Mouse (Mus musculus) left cerebral cortex, postnatal 25 days (tissue): ENCODE data around the gene B4galt5. TPM values are rescaled to one million over a fixed set of nuclear protein-coding genes. Genes with fewer than 3 reads are reported as not detected.
A peak's percentile ranks its signal among the peaks of the same experiment; 100 is the strongest.

Source experiments
- DNase-seq, 2 experiments: peaks; one replicate each; pipeline ENCODE4 v3.0.0; 2022; ENCODE audit warnings: low spot score in 2 of 2, mixed read lengths in 1 of 2
- intact Hi-C: fragments of 180-260 bp; cut with DNase I; formaldehyde crosslinking; loops from one replicate; pipeline ENCODE4 v1.15.1; 2025
- total RNA-seq, 2 experiments: library from RNA; stranded (reverse); gene quantifications; 2 replicates each; pipeline ENCODE4 v1.2.3; 2021

The B4galt5 gene
- total RNA-seq, 2 experiments from 2014 or later: 56.4 to 57.8 TPM

- no peak for DNase-seq
- intact Hi-C loops: no loop called here
These were observed 39.7 kb downstream of the B4galt5 start for GRCm38 (mm10) chr2:167309286-167309685.

DNA sequence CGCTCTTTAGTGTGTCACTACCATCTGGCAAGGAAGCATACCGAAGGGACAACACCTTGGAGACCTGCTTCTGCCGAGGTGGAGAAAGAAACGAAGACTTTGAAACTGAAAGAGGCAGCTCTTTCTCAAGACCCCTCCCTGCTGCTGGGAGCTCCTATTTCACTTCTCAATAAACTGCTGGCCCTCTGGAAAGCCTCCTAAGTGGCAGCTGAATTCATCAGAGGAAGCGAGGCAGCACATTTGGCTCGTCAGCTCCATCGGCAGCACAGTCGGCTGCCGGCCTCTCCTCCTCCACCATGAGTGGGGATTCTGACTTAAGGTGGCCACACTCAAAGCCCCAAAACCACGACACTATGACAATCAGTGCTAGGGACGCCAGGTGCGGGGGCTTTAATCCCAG lies 41.3 kb downstream of the B4galt5 start:
- no peak for DNase-seq
- intact Hi-C loops: no loop called here

- intact Hi-C loops: no loop called here
- no peak for DNase-seq
These were observed 42.1 kb downstream of the B4galt5 start for GRCm38 (mm10) chr2:167306626-167307541.

DNA sequence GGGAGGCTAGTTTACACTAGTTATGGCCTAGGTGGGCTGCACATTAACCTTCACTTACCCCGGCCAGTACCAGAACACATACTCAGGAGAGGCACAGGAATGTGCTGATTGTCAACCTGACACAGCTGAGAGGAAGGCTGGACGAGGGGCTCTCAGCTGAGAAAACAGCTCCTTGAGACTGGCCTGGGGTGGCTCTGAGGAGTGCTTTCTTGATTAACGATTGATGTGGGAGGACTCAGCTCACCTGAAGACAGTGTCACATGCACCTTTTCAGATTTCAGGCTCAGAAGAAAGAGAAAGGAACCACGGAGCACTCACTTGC lies 42.7 kb downstream of the B4galt5 start:
- DNase-seq: no peak
- intact Hi-C loops: no loop called here

- intact Hi-C loops: no loop called here
- DNase-seq: peak in 1 of 2 experiments; percentile 53
These were observed 43.4 kb downstream of the B4galt5 start for GRCm38 (mm10) chr2:167305382-167306272.

GRCm38 (mm10) chr2:167304651-167305381 lies 44.2 kb downstream of the B4galt5 start:
- DNase-seq: no peak
- intact Hi-C loops: no loop called here

DNA sequence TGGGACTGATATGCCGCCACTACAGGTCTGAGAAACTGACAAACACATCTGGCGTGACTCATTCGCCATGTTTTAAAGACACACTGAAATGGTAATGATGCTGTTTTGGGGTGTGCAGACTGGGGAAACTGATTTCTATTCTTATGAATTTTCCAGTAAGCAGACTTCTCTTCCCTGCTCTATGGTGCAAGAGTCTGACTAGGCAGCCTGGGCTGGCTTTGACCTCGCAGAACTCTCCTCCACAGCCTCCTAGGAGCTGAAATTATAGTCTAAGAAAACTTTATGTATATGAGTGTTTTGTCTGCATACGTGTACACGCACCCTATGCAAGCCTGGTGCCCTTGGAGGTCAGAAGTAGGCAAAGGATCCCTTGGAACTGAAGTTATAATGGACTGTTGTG lies 45.2 kb downstream of the B4galt5 start:
- intact Hi-C loops: no loop called here
- no peak for DNase-seq

DNA sequence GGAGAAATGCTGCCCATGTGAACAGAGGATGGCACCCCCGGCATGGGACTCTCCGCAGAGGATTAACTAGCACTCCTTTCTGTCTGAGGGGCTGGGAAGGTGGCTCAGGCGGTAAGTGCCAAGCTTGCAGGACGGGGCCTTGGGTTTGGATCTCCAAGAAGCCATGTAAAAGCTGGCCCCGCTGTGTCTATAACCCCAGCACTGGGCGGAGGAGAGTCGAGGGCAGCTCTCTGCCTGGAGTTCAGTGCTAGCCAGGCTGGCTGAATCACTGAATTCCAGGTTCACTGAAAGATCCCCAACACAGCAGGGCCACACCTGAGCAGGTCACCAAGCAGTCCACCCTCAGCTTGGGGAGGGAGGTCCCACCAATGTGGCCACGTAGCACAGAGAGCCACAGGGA lies 45.8 kb downstream of the B4galt5 start:
- no peak for DNase-seq
- intact Hi-C loops: no loop called here

DNA sequence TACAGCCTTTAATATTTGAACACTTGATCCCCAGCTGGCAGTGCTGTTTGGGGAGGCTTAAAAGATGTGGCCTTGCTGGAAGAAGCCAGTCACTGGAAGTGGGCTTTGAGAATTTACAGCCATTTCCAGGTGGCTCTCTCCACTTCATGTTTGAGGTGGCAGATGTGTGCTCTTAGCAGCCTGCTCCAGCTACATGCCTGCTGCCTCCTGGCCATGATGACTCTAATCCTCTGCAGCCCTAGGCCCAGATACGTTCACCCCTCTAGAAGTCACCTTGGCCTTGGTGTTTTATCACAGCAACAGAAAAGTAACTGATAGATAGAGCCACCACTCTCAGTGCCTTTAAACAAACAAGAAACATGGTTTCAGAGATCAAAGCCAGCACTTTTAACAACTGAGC lies 46.3 kb downstream of the B4galt5 start:
- no peak for DNase-seq
- intact Hi-C loops: no loop called here

DNA sequence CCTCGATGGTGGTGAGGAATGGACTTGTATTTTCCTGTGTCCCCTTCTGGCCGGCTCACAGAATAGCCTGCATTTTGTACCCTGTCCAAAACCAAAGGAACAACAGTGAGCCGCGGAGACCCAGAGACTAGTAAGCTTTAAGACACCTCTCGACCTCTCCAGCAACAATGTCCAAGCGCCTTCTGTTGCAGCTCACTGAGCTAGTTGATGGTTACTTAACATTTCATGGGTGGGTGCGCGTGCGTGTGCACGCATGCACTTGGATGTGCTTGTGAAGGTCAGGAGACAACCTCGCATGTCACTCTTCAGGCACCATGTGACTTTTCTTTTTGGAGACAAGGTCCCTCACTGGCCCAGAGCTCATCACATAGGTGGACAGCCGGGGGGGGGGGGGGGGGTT lies 47.0 kb downstream of the B4galt5 start:
- intact Hi-C loops: no loop called here
- DNase-seq: no peak

DNA sequence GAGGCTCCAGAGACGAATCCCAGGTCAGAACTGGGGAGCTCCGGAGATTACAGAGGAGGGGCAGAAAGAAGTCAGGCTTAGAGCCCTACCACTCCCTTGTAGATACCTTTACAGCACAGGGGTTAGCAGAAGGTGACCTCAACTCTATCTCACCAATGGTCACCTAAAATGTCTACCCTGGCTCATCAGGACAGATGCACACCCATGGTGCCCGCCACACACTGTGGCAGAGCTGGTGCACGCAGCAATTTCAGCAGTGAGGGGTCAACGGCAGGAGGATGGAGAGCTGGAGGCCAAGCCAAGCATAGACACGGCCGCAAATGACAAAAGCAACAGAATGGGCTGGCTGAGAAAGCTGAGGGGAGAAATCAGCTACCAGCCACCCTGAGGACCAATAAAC lies 47.4 kb downstream of the B4galt5 start:
- no peak for DNase-seq
- intact Hi-C loops: no loop called here

- no peak for DNase-seq
- intact Hi-C loops: no loop called here
These were observed 48.0 kb downstream of the B4galt5 start for GRCm38 (mm10) chr2:167300943-167301497.

DNA sequence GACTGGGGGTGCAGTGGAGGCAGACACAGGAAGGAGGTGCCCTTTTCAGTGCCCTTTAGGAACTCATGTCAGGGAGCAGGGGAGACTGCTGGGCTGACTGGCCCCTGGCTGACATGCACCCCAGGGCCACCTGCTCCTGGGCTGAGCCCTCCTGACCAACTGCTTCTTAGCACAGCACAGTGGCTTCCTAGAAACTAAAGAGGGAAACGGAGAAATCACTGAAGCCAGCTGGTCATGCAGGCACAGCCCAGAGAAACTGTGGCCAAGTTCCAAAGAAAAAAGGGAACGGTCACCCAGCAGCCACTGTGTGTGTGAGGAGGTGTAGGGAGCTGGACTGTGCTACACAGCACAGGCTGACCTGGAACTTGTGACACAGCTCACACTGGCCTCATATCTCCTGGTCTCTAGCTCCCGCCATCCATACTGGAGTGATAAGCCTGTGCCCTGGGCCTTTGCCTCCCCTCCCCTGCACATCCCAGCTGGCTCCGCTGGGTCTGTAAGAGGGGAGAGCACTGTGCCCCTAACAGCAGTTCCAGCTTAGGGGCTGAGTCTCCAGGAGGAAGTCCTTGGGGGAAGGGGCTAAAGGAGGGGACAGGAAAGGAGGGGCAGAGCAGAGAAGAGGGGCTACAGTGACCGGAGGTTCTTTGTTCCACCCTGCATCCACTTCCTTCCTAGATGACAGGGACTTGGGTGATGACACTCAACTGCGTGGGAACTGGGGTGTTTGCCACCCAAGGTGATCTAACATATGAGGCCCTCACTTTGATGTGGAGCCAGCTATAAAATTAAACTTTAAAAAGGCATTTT lies 48.9 kb downstream of the B4galt5 start:
- intact Hi-C loops: loop anchor here (2.0 to 5.0 kb wide), 2 partner anchors 39 to 122 kb away; partner anchors contain the start of gene Slc9a8
- DNase-seq: peak in 1 of 2 experiments; percentile 68

DNA sequence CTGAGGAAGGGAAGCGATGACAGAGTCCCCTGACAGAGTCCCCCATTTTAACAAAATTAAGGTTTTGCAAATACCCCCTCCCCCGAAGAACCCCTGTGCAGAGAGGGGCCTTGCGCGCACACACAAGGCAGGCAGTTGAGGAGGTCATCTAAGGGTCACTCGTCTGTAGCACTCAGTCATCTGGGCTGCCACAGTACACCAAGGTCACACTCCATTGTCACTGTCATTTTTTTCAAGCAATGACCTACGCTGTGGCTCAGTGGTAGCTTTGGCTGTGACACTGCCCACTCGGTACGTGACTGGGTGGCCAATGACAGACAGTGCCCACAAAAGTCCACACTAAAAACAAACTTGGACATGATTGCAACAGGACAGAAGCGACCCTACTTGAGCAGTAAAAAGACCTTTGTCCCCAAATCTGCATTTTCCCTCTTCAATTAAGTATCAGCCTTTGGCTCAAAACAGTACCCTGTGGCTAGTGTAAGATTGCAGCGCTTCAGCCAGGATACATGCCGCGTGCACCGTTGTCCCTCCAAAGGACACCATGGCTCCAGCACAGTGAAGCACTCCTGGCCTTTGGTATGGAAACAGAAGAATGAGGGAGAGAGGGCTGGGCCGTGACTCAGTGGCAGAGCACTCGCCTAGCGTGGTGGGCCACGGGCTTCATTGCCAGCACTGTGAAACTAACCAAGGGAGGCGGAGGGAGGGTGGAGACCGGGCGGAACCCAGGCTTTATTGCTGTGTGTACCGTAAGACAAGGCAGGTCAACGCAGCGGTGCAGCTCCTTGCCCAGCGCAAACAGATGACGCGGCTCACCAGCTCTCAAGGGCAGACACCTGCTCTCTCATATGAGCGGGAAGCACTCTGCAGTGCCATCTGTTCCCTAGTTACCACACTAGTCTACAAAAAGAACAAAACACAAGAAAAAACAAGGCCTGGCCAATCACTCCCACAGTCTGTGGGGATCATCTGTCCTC lies 50.0 kb downstream of the B4galt5 start:
- DNase-seq: peak; percentile 59 to 90
- intact Hi-C loops: loop anchor here (2.0 to 5.0 kb wide), 2 partner anchors 40 to 123 kb away; partner anchors contain the start of gene Slc9a8

GRCm38 (mm10) chr2:167297985-167298384 lies 51.0 kb downstream of the B4galt5 start:
- intact Hi-C loops: loop anchor here (2.0 to 5.0 kb wide), 2 partner anchors 41 to 124 kb away; partner anchors contain the start of gene Slc9a8
- no peak for DNase-seq

- intact Hi-C loops: loop anchor here (5.0 kb wide), 1 partner anchor 127 kb away; the partner anchor contains the start of gene Slc9a8
- DNase-seq: no peak
These were observed 54.1 kb downstream of the B4galt5 start for GRCm38 (mm10) chr2:167294926-167295325.

GRCm38 (mm10) chr2:167294216-167294615 lies 54.8 kb downstream of the B4galt5 start:
- intact Hi-C loops: no loop called here
- no peak for DNase-seq
